Mouse (Mus musculus): Measurements from ENCODE around the gene Phip. TPM values are rescaled to one million over a fixed set of nuclear protein-coding genes. Genes with fewer than 3 reads are reported as not detected.

Gene Phip
- polyA plus RNA-seq, 1 experiment from 2014 or later = 58.4 TPM

DNA sequence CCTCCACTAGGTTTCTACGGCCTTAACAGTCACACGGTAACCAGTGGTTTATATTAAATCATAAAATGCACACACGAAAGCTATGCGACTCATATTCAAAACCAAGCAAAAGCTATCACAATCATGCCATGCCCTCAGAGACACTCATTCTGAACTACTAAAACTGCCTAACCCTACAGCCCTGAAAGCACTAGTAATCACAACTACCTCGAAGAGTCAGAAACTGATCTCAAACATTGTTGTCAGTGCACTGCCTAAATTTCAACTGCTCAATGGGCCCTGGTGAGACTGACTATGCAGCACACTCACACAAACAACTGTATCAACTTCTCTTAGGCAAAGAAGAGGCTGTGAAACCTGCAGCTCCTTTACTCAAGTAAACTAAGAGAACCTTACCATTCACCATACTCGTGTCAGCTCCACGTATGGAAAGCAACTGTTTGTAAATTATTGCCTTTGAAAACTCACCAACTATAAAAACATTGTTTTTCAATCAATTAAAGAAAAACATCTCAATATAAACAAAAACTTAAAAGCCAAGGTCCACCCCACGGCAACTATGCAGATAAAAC, 1.9 kb downstream of the Phip start:
- WGBS = 44% methylated on average over 8 of the region's 8 CpGs
- Histone ChIP-seq H3K27ac (ENCODE audit: poor library complexity, severe bottlenecking) (0 out of 2 replicates have a peak overlapping the region, but pooled peaks have one; percentile 16), H3K4me3 (peak overlapping the region; percentile 99), H3K9ac (peak overlapping the region; percentile 76), H3K9me3 (replicated peaks) (no peaks in the 10 kb centered on the region), H3K36me3 (no peaks in the 10 kb centered on the region), H3K27me3 (replicated peaks) (no peaks in the 10 kb centered on the region), H3K4me1 (replicated peaks) (peaks cover 11% of the 10 kb centered on the region), H3K4me2 (peak overlapping the region; percentile 87)
- ATAC-seq (ENCODE audit: insufficient number of reproducible peaks, low FRiP score) = no peak

DNA sequence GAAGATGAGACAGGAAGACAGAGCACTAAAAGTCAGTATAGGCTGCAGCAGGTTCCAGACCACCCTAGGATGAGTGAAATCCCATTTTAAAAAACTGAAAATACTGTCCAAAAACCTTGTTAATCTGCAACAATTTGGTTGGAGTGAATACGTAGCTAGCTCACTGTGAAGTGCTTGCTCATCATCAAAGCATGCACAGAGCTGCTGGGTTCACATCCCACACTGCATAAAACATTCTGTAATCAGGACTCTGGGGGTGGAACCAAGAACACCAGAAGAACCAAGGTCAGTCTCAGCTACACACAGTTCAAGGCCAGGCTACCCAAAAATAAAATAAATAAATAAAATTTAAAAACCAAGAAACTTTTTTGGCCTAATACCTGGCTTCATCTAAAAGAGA, 3.9 kb downstream of the Phip start:
- Histone ChIP-seq H3K4me2 (no peak overlapping the region), H3K9me3 (replicated peaks) (no peaks in the 10 kb centered on the region), H3K4me1 (replicated peaks) (peaks cover 8% of the 10 kb centered on the region), H3K27me3 (replicated peaks) (no peaks in the 10 kb centered on the region), H3K36me3 (no peaks in the 10 kb centered on the region), H3K4me3 (no peak overlapping the region), H3K9ac (no peak overlapping the region), H3K27ac (ENCODE audit: poor library complexity, severe bottlenecking) (no peak overlapping the region)
- 49% methylated on average over 1 of the region's 1 CpGs for WGBS
- ATAC-seq (ENCODE audit: insufficient number of reproducible peaks, low FRiP score) = no peak

DNA sequence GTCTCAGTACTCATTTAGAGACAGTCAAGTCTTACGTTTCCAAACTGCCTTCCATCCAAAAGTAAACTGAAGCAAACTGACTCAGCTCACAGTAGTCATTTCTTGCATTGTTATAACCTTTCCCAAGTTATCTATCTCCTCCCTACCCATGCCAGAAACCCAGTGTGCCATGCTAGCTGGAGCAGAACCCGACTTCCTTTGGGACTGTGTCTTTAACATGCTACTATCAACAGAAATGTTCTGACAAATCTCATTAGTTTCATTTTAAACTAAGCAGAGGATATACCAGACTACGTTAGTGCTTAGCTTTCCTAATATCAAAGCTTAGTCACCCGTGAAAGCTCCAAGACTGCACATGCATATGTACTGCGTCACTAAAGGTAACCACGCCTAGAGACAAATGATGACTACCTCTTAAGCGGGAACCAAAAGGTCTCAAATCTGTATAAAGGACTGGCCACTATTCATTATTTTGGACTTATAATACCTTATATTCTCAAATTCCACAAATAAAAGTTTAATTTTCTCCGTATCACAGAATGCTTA, 8.2 kb downstream of the Phip start:
- H3K4me3 ChIP-seq = no peak overlapping the region
- H3K9me3 ChIP-seq (replicated peaks) = no peaks in the 10 kb centered on the region
- WGBS = 86% methylated on average over 8 of the region's 8 CpGs
- H3K27ac ChIP-seq (ENCODE audit: poor library complexity, severe bottlenecking) = no peak overlapping the region
- no peak for ATAC-seq (ENCODE audit: insufficient number of reproducible peaks, low FRiP score)
- no peak overlapping the region for H3K9ac ChIP-seq
- H3K36me3 ChIP-seq = peaks cover 3% of the 10 kb centered on the region; the same call in 1 of the 2 replicates
- H3K4me2 ChIP-seq = no peak overlapping the region
- peaks cover 6% of the 10 kb centered on the region for H3K4me1 ChIP-seq (replicated peaks)
- no peaks in the 10 kb centered on the region for H3K27me3 ChIP-seq (replicated peaks)

DNA sequence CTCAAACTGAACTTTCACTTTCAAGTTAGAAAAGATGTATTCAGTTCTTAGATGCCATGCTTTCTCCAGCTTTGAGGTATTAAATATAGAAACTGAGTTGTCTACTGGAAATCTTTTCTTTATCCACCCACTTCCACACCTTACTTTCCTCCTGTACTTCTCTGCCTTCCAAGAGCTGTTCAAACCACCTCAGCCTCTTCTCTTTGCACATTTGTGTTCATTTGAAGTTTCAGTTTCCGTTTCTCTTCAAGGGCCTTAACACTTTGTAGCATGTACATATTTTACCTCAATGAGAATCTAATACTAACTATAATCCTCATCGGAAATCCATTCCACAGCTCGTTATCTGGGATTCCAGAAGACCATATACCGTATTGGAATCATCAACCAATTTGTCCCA, 11.3 kb downstream of the Phip start:
- WGBS = 90% methylated on average over 4 of the region's 4 CpGs
- no peak for ATAC-seq (ENCODE audit: insufficient number of reproducible peaks, low FRiP score)

DNA sequence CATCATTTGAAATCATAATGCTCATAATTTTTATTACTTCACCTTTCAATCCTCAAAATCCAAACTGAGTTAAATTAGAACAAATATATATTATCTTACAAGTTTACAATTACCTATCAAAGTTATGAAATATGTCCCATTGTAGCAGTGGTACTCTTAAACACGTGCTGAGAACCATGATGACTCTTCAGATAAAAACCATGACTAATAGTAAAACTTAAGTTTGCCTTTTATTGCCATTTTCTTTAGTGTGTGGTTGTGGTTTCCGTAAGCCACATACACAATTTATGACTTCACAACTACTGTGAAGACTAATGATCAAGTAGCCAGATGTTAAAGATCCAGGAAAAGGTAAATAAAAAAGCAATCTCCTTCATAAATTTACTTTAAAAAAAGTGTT, 14.0 kb downstream of the Phip start:
- Histone ChIP-seq H3K9me3 (replicated peaks) (no peaks in the 10 kb centered on the region), H3K9ac (no peak overlapping the region), H3K4me1 (replicated peaks) (peaks cover 3% of the 10 kb centered on the region; the same call in 1 of the 2 replicates), H3K4me2 (no peak overlapping the region), H3K36me3 (peaks cover 15% of the 10 kb centered on the region), H3K27me3 (replicated peaks) (no peaks in the 10 kb centered on the region), H3K4me3 (no peak overlapping the region), H3K27ac (ENCODE audit: poor library complexity, severe bottlenecking) (no peak overlapping the region)
- 86% methylated on average over 2 of the region's 2 CpGs for WGBS
- ATAC-seq (ENCODE audit: insufficient number of reproducible peaks, low FRiP score) = no peak

More for the DNA sequence above, 11.3 kb downstream of the Phip start:
- no peak overlapping the region for H3K27ac ChIP-seq (ENCODE audit: poor library complexity, severe bottlenecking)
- no peak overlapping the region for H3K4me3 ChIP-seq
- peaks cover 7% of the 10 kb centered on the region for H3K36me3 ChIP-seq
- H3K9ac ChIP-seq = no peak overlapping the region
- peaks cover 3% of the 10 kb centered on the region for H3K4me1 ChIP-seq (replicated peaks)
- no peaks in the 10 kb centered on the region for H3K9me3 ChIP-seq (replicated peaks)
- H3K4me2 ChIP-seq = no peak overlapping the region
- H3K27me3 ChIP-seq (replicated peaks) = no peaks in the 10 kb centered on the region

DNA sequence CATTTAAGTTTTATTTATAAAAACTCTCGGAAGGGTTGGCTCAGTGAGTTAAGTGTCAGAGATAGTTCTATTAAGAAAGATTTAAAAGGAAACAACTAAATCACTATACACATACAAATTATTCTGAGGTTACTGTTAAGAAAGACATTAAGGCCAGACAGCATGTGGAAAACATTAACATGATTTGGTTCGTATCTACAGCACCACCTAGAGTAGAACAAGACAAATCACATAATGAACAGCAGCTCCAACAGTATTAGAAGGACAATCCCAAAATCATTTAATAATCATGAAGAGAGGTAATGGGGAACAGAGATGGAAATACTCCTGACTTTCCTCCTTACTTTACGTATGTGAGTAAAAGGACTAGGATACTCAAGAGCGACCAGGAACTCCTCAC, 20.0 kb downstream of the Phip start:
- Histone ChIP-seq H3K4me2 (no peak overlapping the region), H3K27me3 (replicated peaks) (no peaks in the 10 kb centered on the region), H3K27ac (ENCODE audit: poor library complexity, severe bottlenecking) (no peak overlapping the region), H3K4me1 (replicated peaks) (no peaks in the 10 kb centered on the region), H3K9me3 (replicated peaks) (no peaks in the 10 kb centered on the region), H3K9ac (no peak overlapping the region), H3K36me3 (peaks cover 32% of the 10 kb centered on the region), H3K4me3 (no peak overlapping the region)
- WGBS = 81% methylated on average over 4 of the region's 4 CpGs
- ATAC-seq (ENCODE audit: insufficient number of reproducible peaks, low FRiP score) = no peak

DNA sequence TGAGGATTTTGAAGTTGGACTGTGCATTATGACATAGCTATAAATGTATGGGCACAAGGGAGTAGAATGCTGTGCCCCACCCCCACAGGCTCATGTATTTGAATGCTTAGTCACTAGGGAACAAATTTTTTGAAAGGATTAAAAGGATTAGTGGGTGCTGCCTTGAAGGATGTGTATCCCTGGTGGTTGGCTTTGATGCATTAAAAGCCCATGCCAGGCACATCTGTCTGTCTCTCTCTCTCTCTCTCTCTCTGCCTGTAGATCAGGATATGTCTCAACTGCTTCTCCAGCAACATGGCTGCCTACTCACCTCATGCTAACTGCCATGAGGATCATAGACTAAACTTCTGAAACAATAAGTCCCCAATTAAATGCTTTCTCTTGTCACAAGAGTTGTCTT, 23.0 kb downstream of the Phip start:
- Histone ChIP-seq H3K9ac (no peak overlapping the region), H3K4me1 (replicated peaks) (no peaks in the 10 kb centered on the region), H3K4me2 (no peak overlapping the region), H3K27me3 (replicated peaks) (no peaks in the 10 kb centered on the region), H3K4me3 (no peak overlapping the region), H3K9me3 (replicated peaks) (no peaks in the 10 kb centered on the region), H3K27ac (ENCODE audit: poor library complexity, severe bottlenecking) (no peak overlapping the region), H3K36me3 (peaks cover 25% of the 10 kb centered on the region)
- no peak for ATAC-seq (ENCODE audit: insufficient number of reproducible peaks, low FRiP score)

DNA sequence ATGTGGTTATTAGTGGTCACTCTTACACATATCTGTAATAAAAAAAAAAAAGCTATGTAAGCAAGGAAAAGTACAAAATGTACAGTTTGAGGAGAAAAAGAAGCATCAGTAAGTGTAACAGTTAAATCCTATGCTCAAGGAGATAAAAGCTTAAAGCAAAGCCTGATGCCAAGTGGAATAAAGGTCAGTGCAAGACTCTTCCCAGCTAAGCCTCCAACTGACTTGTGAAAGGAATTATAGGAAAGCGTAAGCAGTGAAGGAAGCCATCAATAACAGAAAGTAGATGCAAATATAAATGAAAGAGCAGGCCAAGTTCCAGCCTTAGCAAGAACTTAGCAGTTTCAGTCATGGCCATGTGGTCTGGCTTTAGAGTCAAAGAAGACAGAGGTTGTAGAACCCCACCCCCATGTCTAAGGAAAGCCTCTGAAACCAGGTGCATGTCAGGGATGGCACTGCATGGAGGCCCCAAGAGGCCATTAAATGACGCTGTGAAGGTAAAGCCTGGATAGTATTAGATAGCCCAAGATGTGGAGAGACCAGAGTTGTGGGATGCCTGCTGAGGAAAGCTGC, 23.8 kb downstream of the Phip start:
- no peak overlapping the region for H3K4me2 ChIP-seq
- H3K36me3 ChIP-seq = peaks cover 19% of the 10 kb centered on the region
- H3K9me3 ChIP-seq (replicated peaks) = no peaks in the 10 kb centered on the region
- no peaks in the 10 kb centered on the region for H3K27me3 ChIP-seq (replicated peaks)
- no peaks in the 10 kb centered on the region for H3K4me1 ChIP-seq (replicated peaks)
- no peak for ATAC-seq (ENCODE audit: insufficient number of reproducible peaks, low FRiP score)
- no peak overlapping the region for H3K4me3 ChIP-seq
- H3K9ac ChIP-seq = no peak overlapping the region
- H3K27ac ChIP-seq (ENCODE audit: poor library complexity, severe bottlenecking) = no peak overlapping the region
- 90% methylated on average over 2 of the region's 2 CpGs for WGBS

DNA sequence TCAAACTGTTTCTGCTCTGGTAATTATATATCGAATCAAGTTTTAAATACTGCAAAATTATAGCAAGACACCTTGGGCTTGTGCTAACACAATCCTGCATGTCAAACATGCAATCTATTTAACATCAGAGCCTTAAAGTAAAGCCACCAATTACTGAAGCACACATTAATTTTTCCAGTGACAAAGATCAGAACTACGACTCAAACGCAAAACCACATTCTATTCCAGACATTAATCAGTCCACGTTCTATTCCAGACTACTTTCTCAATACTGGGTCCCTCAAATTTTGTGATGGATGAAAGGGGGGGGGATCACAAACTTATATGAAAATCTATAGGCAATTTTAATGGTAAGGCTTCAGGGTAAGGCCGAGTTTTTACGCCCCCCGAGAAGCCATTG, 68.1 kb downstream of the Phip start:
- H3K27me3 ChIP-seq (replicated peaks) = no peaks in the 10 kb centered on the region
- WGBS = 92% methylated on average over 7 of the region's 7 CpGs

DNA sequence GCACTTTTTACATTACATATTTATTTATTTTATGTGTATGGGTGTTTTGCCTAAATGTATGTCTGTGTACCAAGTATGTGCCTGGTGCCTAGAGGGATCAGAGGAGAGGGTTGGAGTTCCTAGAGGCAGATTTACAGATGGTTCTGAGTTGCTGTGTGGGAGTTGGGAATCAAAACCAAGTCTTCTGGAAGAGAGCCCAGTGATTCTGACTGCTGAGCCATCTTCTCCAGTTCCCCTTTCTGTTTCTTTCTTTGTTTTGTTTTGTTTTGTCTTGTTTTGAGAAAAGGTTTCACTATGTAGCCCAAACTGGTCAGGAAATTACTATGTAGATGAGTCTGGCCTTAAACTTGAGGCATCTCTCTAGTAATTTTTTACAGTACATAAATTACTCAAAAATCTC, 86.7 kb downstream of the Phip start:
- H3K4me3 ChIP-seq = no peak overlapping the region
- H3K4me1 ChIP-seq (replicated peaks) = no peaks in the 10 kb centered on the region
- no peaks in the 10 kb centered on the region for H3K9me3 ChIP-seq (replicated peaks)
- H3K27me3 ChIP-seq (replicated peaks) = no peaks in the 10 kb centered on the region
- no peak overlapping the region for H3K4me2 ChIP-seq
- no peak overlapping the region for H3K9ac ChIP-seq
- no peak for ATAC-seq (ENCODE audit: insufficient number of reproducible peaks, low FRiP score)
- H3K36me3 ChIP-seq = peaks cover 40% of the 10 kb centered on the region
- no peak overlapping the region for H3K27ac ChIP-seq (ENCODE audit: poor library complexity, severe bottlenecking)

More for the DNA sequence above, 68.1 kb downstream of the Phip start:
- H3K4me3 ChIP-seq = no peak overlapping the region
- no peak overlapping the region for H3K9ac ChIP-seq
- H3K27ac ChIP-seq (ENCODE audit: poor library complexity, severe bottlenecking) = no peak overlapping the region
- ATAC-seq (ENCODE audit: insufficient number of reproducible peaks, low FRiP score) = no peak
- H3K36me3 ChIP-seq = peaks cover 39% of the 10 kb centered on the region
- no peak overlapping the region for H3K4me2 ChIP-seq
- H3K4me1 ChIP-seq (replicated peaks) = no peaks in the 10 kb centered on the region
- H3K9me3 ChIP-seq (replicated peaks) = no peaks in the 10 kb centered on the region

DNA sequence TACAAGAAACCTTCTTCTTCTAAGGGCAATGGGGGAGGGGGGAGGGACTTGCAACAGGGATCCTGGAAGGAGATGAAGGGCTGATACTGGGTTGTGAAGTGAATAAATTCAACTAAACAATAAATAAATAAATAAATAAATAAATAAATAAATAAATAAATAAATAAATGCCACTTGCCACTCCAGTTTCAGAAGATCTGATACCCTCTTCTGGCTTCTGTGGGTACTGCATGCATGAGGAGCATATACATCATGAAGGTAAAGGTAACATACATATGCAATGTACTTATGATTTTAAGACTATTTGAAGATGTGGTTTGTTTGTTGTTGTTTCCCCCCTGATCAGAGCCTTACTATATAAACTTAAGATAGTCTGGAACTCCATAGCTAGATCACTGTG, 91.1 kb downstream of the Phip start:
- no peaks in the 10 kb centered on the region for H3K27me3 ChIP-seq (replicated peaks)
- no peaks in the 10 kb centered on the region for H3K9me3 ChIP-seq (replicated peaks)
- no peak for ATAC-seq (ENCODE audit: insufficient number of reproducible peaks, low FRiP score)
- H3K9ac ChIP-seq = no peak overlapping the region
- H3K27ac ChIP-seq (ENCODE audit: poor library complexity, severe bottlenecking) = no peak overlapping the region
- no peak overlapping the region for H3K4me2 ChIP-seq
- no peak overlapping the region for H3K4me3 ChIP-seq
- no peaks in the 10 kb centered on the region for H3K4me1 ChIP-seq (replicated peaks)
- peaks cover 47% of the 10 kb centered on the region for H3K36me3 ChIP-seq

DNA sequence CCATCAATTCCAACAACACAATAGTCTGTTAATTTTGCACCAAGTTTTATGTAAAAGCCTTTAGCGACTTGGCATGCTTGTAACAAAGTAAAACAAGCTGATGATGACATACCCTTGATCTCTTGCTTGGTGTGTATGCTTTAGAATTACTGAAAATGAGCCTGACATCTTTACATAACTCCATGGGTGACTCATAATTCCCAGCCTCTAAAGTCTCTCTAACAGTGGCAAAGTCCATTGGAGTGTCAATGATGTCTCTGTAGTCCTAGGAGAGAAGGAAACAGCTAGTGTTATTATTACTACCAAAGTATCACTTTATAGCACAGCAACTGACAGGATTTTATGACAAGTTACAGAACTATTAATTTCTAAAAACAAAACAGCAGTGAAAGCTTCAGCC, 98.2 kb downstream of the Phip start:
- no peak overlapping the region for H3K4me2 ChIP-seq

More for the DNA sequence above, 98.2 kb downstream of the Phip start:
- H3K27ac ChIP-seq (ENCODE audit: poor library complexity, severe bottlenecking) = no peak overlapping the region
- peaks cover 49% of the 10 kb centered on the region for H3K36me3 ChIP-seq
- no peak for ATAC-seq (ENCODE audit: insufficient number of reproducible peaks, low FRiP score)
- no peaks in the 10 kb centered on the region for H3K9me3 ChIP-seq (replicated peaks)
- 87% methylated on average over 1 of the region's 1 CpGs for WGBS
- no peak overlapping the region for H3K9ac ChIP-seq
- H3K27me3 ChIP-seq (replicated peaks) = no peaks in the 10 kb centered on the region
- no peaks in the 10 kb centered on the region for H3K4me1 ChIP-seq (replicated peaks)
- H3K4me3 ChIP-seq = no peak overlapping the region
